Mouse (Mus musculus): ENCODE data around the gene Camk2d.

DNA sequence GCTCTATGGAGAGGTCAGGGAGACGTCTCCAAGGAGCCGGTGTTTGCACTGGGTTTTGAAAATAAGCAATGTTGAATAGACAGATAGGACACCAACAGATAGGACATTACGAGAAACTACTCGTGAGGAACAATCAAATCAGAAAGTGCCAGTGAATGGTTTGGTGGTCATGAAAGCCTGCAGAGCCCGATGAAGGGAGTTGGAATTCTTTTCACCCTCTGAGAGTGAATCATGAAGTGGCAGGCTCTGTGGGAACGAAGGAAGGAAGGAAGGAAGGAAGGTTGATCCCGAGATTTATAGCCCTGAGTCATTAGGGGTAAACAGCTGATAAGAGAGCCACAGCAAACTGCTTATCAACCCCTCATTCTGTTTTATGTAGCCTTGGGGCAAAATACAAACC lies 15.5 kb downstream of the Camk2d start:
- TF ChIP-seq ZNF384 (IDR thresholded peaks at IDR 0.05; ENCODE audit: low read depth, low read length) = no peak
- TF ChIP-seq MAFK (IDR thresholded peaks at IDR 0.05; ENCODE audit: insufficient read depth, low read depth, low read length) = no peak
- TF ChIP-seq HCFC1 (IDR thresholded peaks at IDR 0.05; ENCODE audit: borderline replicate concordance, insufficient read depth, low read length) = no peak
